Mouse (Mus musculus) small intestine, adult 2 months (tissue): ENCODE measurements around the gene Fam206a. TPM values are rescaled to one million over a fixed set of nuclear protein-coding genes. Genes with fewer than 3 reads are reported as not detected.

Experiments
- H3K27ac ChIP-seq: fragments of 200-500 bp; 2 replicates; pipeline ENCODE4 v1.5.1; 2012; ENCODE audit warnings: low read depth, low read length, control low read depth, inconsistent platforms; ENCODE audit not compliant: insufficient read depth
- H3K27me3 ChIP-seq: fragments of 200-500 bp; 2 replicates; pipeline ENCODE4 v1.6.1; 2012; ENCODE audit warnings: mild to moderate bottlenecking, moderate library complexity, low read length, inconsistent platforms; ENCODE audit not compliant: control insufficient read depth, insufficient read depth
- H3K36me3 ChIP-seq: fragments of 200-500 bp; 2 replicates; pipeline ENCODE4 v1.6.1; 2012; ENCODE audit warnings: mild to moderate bottlenecking, low read length, control low read depth, inconsistent platforms; ENCODE audit not compliant: control insufficient read depth, insufficient read depth
- H3K4me1 ChIP-seq: fragments of 200-500 bp; 2 replicates; pipeline ENCODE4 v1.6.1; 2012; ENCODE audit warnings: low read length, inconsistent platforms, mixed read lengths; ENCODE audit not compliant: control insufficient read depth, insufficient read depth, insufficient read length
- H3K4me3 ChIP-seq: fragments of 200-500 bp; 2 replicates; pipeline ENCODE4 v1.5.1; 2012; ENCODE audit warnings: low read depth, mild to moderate bottlenecking, control low read depth, inconsistent platforms, low read length, moderate library complexity
- CTCF ChIP-seq: fragments of 200-500 bp; IDR thresholded peaks from 2 replicates; pipeline ENCODE4 v1.5.1; 2012; ENCODE audit warnings: low read depth, mild to moderate bottlenecking, control low read depth, inconsistent platforms, low read length, moderate library complexity, mixed read lengths; ENCODE audit not compliant: insufficient replicate concordance, insufficient read length; ENCODE audit errors: extremely low read depth
- POLR2A ChIP-seq: fragments of 200-500 bp; IDR thresholded peaks from 2 replicates; pipeline ENCODE4 v1.6.1; 2012; ENCODE audit warnings: low read depth, mild to moderate bottlenecking, control low read depth, inconsistent platforms, low read length, moderate library complexity
- WGBS: fragments of 180-500 bp; shearing (Covaris S2); methylation state at CpG from one replicate; pipeline ENCODE4 v1.1.7; 2018; 5-methylcytosine and 5-hydroxymethylcytosine counted together
- polyA plus RNA-seq: library from polyadenylated mRNA; depleted of rRNA; stranded (reverse); fragments of >200 nt; gene quantifications from 2 replicates; pipeline ENCODE4 v1.2.3, GENCODE M21; 2012; rRNA removed

Gene Fam206a
- polyA plus RNA-seq, result 0.96 and 1.5 TPM in 2 replicates

DNA sequence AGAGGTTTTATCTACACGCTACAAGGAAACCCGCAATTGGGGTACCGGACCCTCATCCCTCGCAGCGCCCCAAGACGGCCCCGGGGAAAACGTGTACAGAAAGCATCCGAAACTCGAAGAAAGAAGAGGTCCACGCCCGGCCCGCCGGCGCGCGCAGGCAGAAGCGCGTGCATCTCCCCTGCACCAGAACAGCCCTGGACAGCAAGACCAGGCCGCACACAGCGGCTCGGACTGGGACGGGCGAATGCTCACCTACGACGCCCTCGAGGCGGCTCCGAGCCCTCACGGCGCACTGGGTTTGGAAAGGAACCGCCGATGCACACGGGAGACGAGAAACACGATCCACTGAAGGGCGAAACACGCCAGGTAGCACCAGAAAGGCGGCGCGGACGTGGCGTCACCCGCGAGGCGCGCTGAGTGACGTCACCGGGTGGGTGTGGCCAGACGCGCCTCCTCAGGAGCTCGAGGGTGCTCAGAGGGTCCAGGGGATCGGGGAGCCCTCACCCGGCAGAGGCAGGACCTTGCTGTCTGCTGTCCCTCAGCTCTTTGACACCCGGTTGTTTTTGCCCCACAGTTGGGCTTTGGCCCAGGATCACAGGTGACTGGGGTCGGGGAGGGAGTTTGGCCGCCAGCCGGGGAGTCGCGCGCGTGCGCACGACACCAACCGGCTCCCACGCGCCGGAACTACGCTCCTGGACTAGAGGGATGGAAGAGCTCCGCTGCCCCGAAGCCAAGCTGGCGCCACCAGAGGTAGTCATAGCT, at the start of gene Fam206a, which contains the start of gene Elp1:
Fam206a (plus strand) TSS at position 439 of the 762 bp plus-strand sequence.
Elp1 (minus strand) TSS at position 425 of the 762 bp plus-strand sequence.
- TF ChIP-seq POLR2A (peak; percentile 7; the same call in 1 of the 2 replicates), CTCF (no peak)
- under 1% methylated on average over 72 of the region's 72 CpGs for WGBS
- no peaks in the 10 kb centered on the region for H3K4me1 ChIP-seq
- H3K4me3 ChIP-seq, result peak within 1 kb of the TSS; percentile 73
- peak within 1 kb of the TSS; percentile 68 for H3K27ac ChIP-seq
- H3K27me3 ChIP-seq, result no peaks in the 10 kb centered on the region
- H3K36me3 ChIP-seq, result peaks cover 13% of the 10 kb centered on the region

DNA sequence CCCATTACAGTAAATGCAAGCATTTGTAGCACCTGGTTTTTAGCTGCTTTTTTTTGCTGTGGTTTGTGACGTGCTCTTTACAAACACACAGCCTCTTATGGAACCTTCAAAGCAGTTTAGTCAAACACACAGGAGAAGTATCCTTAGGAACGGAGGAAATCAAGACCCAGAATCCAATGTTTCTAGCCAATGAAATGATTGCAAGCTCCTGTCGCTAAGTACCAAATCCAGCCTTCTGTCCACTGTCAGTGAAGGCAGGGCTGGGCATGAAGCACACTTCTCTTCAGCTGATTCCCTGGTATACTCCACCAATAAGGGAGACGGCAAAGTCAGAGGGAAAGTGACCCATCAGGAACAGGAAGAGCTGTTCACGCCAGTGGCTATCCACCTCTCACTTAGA, 46.1 kb upstream of the Fam206a start:
- Histone ChIP-seq H3K27me3 (no peaks in the 10 kb centered on the region), H3K27ac (no peak overlapping the region), H3K36me3 (peaks cover 49% of the 10 kb centered on the region), H3K4me3 (no peak overlapping the region), H3K4me1 (no peaks in the 10 kb centered on the region)
- WGBS, result 89% methylated on average over 5 of the region's 5 CpGs
- TF ChIP-seq POLR2A (no peak), CTCF (no peak)

DNA sequence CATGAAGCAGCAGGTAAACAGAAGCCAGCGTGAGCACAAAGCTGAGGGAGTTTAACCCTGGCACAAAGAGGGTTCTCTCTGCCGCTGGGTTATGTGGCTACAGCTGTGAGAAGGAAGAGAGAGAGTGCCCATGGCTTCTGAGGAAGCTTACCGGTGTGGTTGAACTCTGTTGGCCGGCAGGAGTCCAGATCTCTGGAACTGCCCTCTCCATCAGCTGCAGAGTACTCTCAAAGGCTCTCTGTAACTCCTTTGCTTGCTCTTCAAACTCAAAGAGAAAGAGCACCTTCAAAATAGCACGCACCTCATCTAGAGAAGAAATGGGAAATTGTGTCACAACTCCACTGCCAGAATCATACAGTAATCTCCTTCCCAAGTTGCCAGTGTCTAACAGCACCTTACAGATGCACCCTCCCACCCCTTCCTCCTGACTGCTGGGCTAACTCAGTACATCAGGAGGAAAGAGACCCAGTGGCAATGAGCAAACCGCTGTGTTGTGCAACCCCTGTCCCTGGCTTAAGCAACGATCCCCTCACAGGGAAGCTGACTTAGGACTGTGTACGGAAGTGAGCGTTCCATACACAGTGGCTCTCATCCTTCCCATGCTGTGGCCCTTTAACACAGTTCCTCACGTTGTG, 45.1 kb upstream of the Fam206a start:
- H3K36me3 ChIP-seq, result peaks cover 49% of the 10 kb centered on the region
- WGBS, result 90% methylated on average over 10 of the region's 10 CpGs

DNA sequence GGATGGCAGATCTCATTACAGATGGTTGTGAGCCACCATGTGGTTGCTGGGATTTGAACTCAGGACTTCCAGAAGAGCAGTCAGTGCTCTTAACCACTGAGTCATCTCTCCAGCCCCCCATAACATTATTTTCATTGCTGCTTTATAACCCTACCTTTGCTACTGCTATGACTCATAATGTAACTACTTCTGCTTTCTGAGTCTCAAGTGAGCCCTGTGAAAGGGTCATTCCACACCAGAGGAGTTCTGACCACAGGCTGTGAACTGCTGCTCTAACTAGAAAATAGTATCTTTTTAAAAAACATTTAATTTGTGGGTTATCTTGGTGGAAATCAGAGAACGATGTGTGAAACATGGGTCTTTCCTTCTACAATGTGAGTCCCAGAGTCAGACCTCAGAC, 44.5 kb upstream of the Fam206a start:
- WGBS, result 84% methylated on average over 1 of the region's 1 CpGs
- Histone ChIP-seq H3K27me3 (no peaks in the 10 kb centered on the region), H3K27ac (no peak overlapping the region), H3K4me3 (no peak overlapping the region), H3K4me1 (no peaks in the 10 kb centered on the region), H3K36me3 (peaks cover 51% of the 10 kb centered on the region)
- TF ChIP-seq CTCF (no peak), POLR2A (no peak)

More for the DNA sequence above, 45.1 kb upstream of the Fam206a start:
- Histone ChIP-seq H3K27me3 (no peaks in the 10 kb centered on the region), H3K4me3 (no peak overlapping the region), H3K27ac (no peak overlapping the region), H3K4me1 (no peaks in the 10 kb centered on the region)
- no peak for TF ChIP-seq CTCF
- TF ChIP-seq POLR2A, result no peak

DNA sequence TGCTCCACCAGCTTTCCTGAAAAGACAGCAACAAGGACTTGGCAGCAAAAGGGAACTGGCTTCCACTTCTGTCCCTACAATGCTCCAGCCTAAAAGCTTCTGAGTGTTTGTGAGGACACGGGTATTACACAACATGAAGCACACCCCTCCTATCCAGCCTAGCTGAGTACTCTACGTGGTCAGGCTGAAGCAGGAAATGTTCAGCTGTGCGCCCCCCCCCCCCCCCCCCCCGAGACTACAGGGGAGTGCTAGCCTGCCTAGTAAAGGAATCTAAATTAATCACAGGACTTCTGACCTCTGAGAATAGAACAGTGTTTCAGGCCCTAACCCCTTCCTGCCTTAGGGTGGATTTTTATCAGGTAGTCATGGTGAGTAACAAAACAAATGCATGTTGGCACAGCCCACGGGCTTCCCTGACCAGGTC, 34.3 kb upstream of the Fam206a start:
- peaks cover 38% of the 10 kb centered on the region for H3K36me3 ChIP-seq
- peaks cover 17% of the 10 kb centered on the region for H3K4me1 ChIP-seq
- no peak overlapping the region for H3K4me3 ChIP-seq
- no peak for TF ChIP-seq POLR2A
- no peak for TF ChIP-seq CTCF
- H3K27me3 ChIP-seq, result no peaks in the 10 kb centered on the region
- no peak overlapping the region for H3K27ac ChIP-seq
- 18% methylated on average over 5 of the region's 5 CpGs for WGBS

DNA sequence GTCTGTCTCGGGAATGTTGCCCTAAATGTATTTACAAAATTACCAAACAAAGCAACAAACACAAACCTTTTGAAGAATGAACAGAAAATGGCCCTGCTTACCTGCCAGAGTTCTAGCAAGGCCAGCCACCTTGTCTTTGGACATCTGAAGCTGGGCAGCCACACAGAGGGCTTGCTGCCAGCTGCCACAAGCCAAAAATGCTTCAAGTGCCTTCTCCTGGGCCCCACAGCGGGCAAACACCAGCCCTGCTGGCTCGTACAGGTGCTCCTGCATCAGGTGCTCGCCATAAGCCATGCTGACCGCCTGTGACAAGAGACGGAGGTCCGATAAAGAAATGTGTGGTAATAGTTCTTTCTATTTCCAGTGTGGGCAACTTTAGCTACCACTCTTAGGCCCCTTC, 33.2 kb upstream of the Fam206a start:
- WGBS, result 42% methylated on average over 7 of the region's 7 CpGs

DNA sequence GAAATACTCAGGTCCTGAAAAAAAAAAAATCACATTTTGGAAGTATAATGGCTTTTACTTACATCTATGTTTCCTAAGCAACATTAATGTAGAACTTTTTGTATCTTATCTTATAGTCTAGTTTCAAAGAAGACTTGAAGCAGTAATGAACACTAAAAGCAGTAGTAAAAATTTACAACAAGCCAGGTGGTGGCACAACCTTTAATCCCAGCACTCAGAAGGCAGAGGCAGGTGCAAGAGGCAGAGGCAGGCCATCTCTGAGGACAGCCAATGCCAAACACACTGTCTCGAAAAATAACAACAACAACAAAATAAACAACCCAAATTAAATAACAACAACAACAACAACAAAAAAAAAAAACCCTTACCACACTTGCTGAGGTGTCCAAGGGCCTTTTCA, 31.1 kb upstream of the Fam206a start:
- 23% methylated on average over 1 of the region's 1 CpGs for WGBS
- H3K36me3 ChIP-seq, result peaks cover 42% of the 10 kb centered on the region
- H3K4me3 ChIP-seq, result no peak overlapping the region
- peaks cover 17% of the 10 kb centered on the region for H3K4me1 ChIP-seq
- TF ChIP-seq POLR2A (no peak), CTCF (no peak)
- H3K27me3 ChIP-seq, result no peaks in the 10 kb centered on the region
- H3K27ac ChIP-seq, result no peak overlapping the region

More for the DNA sequence above, 33.2 kb upstream of the Fam206a start:
- H3K36me3 ChIP-seq, result peaks cover 42% of the 10 kb centered on the region
- H3K27ac ChIP-seq, result no peak overlapping the region
- no peak for TF ChIP-seq CTCF
- peaks cover 17% of the 10 kb centered on the region for H3K4me1 ChIP-seq
- H3K27me3 ChIP-seq, result no peaks in the 10 kb centered on the region
- no peak overlapping the region for H3K4me3 ChIP-seq
